Mouse (Mus musculus): ENCODE data around the gene Gm815. TPM values are rescaled to one million over a fixed set of nuclear protein-coding genes. Genes with fewer than 3 reads are reported as not detected.

Gene Gm815
- polyA plus RNA-seq, 1 experiment = not detected

GRCm38 (mm10) chr19:26920816-26921215 lies 35.1 kb downstream of the Gm815 start:
- H3K4me3 ChIP-seq (ENCODE audit: insufficient read depth, low read depth, low read length) = no peak overlapping the region
- no peak overlapping the region for H3K27ac ChIP-seq (replicated peaks; ENCODE audit: low read depth, low read length)
- no peaks in the 10 kb centered on the region for H3K4me1 ChIP-seq (ENCODE audit: control insufficient read depth, insufficient read depth, insufficient read length, low read length)

GRCm38 (mm10) chr19:26930295-26931283 lies 44.9 kb downstream of the Gm815 start:
- Histone ChIP-seq H3K27ac (replicated peaks; ENCODE audit: low read depth, low read length) (no peak overlapping the region), H3K4me1 (ENCODE audit: control insufficient read depth, insufficient read depth, insufficient read length, low read length) (no peaks in the 10 kb centered on the region)

GRCm38 (mm10) chr19:26934186-26934585 lies 48.5 kb downstream of the Gm815 start:
- Histone ChIP-seq H3K27ac (replicated peaks; ENCODE audit: low read depth, low read length) (no peak overlapping the region), H3K4me3 (ENCODE audit: insufficient read depth, low read depth, low read length) (no peak overlapping the region), H3K4me1 (ENCODE audit: control insufficient read depth, insufficient read depth, insufficient read length, low read length) (no peaks in the 10 kb centered on the region)

More at GRCm38 (mm10) chr19:26930295-26931283, 44.9 kb downstream of the Gm815 start:
- no peak overlapping the region for H3K4me3 ChIP-seq (ENCODE audit: insufficient read depth, low read depth, low read length)
